Mouse (Mus musculus): ENCODE data around the gene Prss57. TPM values are rescaled to one million over a fixed set of nuclear protein-coding genes. Genes with fewer than 3 reads are reported as not detected.

The Prss57 gene
- not detected for total RNA-seq (2023)

DNA sequence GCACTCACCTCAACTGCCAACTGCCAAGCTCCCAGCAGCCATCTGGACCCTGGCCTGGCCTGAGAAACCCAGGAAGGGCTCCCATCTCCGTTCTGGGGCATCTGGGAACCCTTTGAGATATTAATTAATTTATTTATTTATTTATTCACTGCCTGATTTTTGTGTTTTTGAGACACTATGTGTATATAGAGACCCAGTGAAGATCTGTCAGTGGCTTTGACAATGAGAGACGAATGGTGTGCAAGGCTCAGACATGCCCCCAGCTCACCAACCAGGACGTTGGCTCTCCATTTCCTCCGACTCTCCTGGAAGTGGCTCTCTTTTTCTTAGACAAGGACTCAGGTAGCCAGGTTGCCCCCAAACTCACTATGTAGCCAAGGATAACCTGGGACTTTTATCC is at the start of gene Prss57:
Gene Prss57, minus strand, starts transcription at position 101 of the 400 bp plus-strand sequence.

DNA sequence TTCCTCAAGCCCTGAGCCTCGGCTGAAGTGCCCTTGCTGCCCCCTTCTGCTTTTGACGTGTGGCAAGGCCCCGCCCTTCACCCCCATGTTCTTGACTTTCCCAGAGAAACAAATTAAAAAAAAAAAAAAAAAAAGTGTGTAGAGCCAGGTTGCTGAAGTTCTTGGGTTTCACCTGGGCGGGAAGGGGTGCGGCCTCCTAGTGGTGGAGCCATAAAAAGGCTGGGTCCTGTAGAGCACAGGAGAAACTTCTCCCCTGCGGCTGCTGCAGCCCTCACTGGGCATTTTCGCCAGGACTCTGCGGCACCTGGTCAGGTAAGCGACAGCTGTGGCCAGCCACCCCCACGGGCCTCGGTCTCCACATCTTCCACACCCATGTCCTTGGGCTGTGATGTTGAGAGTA is 30.0 kb upstream of the Prss57 start, which contains the start of gene Misp:
Gene Misp, plus strand, starts transcription at position 208 of the 400 bp plus-strand sequence.

DNA sequence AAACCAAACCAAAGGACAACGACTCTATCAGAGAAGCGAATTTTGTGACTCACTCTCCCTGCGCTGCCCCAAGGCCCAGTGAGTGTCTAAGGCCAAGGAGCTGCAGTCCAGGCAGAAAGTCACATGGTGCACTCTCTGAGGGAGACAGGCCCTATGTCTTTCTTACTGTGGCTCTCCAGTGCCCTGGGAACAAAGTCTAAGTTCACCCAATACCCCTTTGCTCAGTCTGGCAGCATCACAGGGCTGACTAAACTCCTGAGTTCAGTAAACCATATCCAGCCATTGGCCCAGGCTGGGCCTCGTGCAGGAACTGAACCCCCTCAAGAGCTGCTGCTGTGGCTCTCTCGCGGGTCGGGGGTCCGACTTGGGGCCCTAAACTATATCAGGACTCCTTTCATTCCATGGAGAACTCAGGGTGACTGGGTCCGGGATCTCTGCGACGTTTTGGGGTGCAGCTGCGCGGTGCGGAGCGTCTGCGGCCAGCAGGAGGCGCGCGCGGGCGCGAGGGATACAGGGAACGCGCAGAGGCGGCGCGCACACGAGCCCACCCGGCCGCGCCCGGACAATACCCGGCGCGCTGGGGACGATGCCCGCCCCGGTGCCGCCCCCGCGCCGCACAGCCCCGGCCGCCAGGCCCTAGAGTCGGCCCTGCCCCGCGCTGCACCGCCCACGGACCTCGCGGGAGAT is 2.4 kb upstream of the Prss57 start, which contains the start of gene Palm:
Gene Palm, plus strand, starts transcription at position 522 of the 687 bp plus-strand sequence.

DNA sequence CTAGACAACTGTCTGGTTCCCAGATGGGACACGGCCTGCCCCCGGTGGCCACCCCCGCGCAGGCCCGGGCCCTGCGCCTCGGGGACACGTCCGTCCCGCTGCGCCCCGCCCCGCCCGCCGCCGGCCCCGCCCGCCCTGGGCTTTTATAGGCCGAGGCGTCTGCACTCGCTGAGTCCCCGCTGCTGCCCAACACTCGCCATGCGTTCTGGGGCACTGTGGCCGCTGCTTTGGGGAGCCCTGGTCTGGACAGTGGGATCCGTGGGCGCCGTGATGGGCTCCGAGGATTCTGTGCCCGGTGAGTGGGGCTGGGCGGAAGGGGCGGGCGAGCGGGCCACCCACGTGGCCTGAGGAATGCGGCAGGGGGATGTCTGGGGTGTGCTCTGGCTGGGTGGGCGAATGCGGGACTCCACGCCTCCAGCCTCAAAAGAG is 13.6 kb downstream of the Prss57 start, which contains the start of gene Fstl3:
Gene Fstl3, plus strand, starts transcription at position 170 of the 429 bp plus-strand sequence.

DNA sequence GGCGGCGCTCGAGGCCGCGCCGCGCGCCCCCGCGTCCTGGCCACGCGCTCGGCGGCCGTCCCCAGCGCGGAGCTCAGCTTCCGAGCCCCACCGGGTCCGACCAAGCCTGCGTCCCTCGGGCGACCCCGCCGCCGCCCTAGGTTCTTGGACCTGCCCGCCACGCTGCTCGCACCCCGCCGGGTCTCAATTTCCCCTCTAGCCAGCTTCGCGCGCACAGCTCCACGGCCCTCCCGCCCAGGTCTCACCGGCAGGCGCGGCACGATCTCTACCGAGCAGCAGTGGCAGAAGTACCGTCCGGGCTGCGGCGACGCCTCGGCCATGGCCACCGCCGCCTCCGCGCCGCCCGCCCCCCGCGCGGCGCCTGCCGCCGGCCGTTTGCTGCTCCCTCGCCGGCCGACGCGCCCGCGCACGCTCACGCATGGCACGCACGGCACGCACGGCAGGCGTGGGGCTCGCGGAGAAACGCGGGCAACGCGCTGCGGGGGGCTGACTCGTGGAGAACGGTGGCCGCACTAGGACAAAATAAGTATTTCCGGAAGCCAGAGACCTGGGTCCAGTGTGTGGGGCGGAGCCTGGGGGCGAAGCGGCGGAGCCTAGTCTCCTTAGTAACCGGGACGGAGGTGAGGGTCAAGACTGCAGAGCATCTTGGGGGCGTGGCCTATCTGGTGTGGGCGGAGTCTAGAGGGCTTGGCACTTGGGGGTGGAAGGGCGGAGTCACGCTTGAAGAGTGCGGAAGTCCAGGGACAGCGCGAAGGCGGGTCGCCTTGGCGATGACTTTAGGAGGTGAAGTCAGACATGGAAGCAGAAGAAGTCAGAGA is 24.0 kb downstream of the Prss57 start, which contains the start of gene Rnf126:
Gene Rnf126, minus strand, starts transcription at position 445 of the 818 bp plus-strand sequence.

DNA sequence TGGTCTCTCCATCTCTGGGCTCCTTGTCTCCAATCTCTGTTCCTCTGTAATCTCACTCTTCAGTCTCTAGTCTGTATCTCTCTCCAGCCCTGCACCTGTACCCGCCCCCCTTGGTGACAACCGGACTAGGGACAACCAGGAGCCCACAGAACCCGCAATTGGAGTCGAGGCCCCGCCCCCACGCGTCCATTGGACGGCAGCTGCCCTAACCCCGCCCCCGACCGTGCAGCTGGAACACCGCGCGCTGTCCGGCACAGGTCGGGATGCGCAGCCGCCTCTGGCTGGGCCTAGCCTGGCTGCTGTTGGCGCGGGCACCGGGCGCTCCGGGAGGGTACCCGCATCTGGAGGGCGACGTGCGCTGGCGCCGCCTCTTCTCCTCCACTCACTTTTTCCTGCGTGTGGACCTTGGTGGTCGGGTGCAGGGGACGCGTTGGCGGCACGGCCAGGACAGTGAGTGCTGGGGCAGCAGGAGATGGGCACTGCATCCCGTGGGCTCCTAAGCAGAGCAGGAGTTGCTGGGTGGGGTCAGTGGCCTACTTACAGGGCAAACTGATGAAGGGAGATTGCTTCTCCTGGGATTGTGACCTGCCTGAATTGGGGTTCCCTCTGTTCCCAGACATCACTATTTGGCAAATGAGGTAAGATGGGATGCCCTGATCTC is 35.8 kb downstream of the Prss57 start, which contains the start of gene Fgf22:
Gene Fgf22, plus strand, starts transcription at position 221 of the 661 bp plus-strand sequence.

DNA sequence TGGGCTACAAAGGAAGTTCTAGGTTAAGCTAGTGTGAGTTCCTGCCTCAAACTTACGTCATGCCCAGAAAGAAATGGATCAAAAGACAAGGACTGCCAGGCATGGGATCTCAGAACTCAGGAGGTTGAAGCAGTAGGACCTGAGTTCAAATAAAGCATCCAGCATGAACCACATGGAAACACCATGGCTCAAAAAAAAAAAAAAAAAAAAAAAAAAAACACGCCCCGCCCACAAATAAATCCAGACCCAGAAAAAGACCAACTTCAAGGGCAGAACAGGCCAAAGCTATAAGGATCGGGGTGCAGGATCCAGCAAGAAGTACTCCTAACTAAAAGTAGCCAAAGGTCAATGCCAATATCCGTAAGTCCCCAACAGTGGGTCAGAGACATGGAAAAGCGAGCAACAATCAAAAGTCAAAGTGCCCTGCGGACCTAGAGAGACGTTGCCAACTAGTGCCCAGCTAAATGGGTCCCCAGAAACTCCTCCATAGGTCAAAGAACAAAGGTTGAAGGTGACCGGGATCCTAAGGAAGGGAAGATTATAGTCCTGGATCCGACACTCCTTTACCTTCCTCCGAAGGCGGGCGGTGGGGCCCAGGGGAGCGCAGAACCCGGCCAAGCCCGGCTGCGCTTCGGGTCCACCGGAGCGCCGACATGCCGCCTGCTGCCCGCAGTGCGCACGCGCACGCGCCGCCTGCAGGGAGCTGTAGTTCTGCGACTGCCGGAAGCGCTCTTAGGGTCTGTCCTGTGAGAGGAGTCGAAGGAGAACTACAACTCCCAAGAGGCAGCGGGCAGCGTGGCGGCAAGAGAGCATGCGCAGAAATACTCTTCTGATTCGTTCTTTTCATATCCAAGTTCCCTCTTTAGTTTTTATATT is 44.6 kb downstream of the Prss57 start, which contains the start of gene Polrmt:
Gene Polrmt, minus strand, starts transcription at position 684 of the 876 bp plus-strand sequence.

Other genes starting within 250 kb of the Prss57 start
- gene Mier2, start 235.8 kb downstream of the Prss57 start, total RNA-seq (2023) = 10 to 100 TPM; 45.2 to 56.8 TPM
- not detected for gene Theg, start 203.6 kb downstream of the Prss57 start, total RNA-seq (2023)
- gene C2cd4c, start 176.9 kb downstream of the Prss57 start, total RNA-seq (2023) = not detected
- gene Shc2, start 153.0 kb downstream of the Prss57 start, total RNA-seq (2023) = not detected
- not detected for gene Odf3l2, start 145.2 kb downstream of the Prss57 start, total RNA-seq (2023)
- gene Madcam1, start 126.4 kb downstream of the Prss57 start, total RNA-seq (2023) = not detected
- gene Tpgs1, start 121.6 kb downstream of the Prss57 start, total RNA-seq (2023) = 10 to 100 TPM; 23.9 to 26.9 TPM
- gene Cdc34, start 108.8 kb downstream of the Prss57 start, total RNA-seq (2023) = 10 to 100 TPM; 78.2 to 86.5 TPM
- 10 to 100 TPM; 16.9 to 17.0 TPM for gene Gzmm, start 101.9 kb downstream of the Prss57 start, total RNA-seq (2023)
- gene Bsg, start 86.5 kb downstream of the Prss57 start, total RNA-seq (2023) = 100 to 1,000 TPM; 103 to 115 TPM
- under 1 TPM; 0.18 to 0.23 TPM for gene Hcn2, start 74.3 kb downstream of the Prss57 start, total RNA-seq (2023)
- 10 to 100 TPM; 59.1 to 62.3 TPM for gene Polrmt, start 44.4 kb downstream of the Prss57 start, total RNA-seq (2023)
- not detected for gene Fgf22, start 35.9 kb downstream of the Prss57 start, total RNA-seq (2023)
- gene Rnf126, start 24.0 kb downstream of the Prss57 start, total RNA-seq (2023) = 10 to 100 TPM; 63.3 to 64.6 TPM
- gene Fstl3, start 13.7 kb downstream of the Prss57 start, total RNA-seq (2023) = 1 to 10 TPM in 1 of 2 experiments, under 1 TPM in 1; 0.56 to 1.4 TPM
- gene Palm, start 2.6 kb upstream of the Prss57 start, total RNA-seq (2023) = 1 to 10 TPM; 3.0 to 4.1 TPM
- gene Misp, start 30.0 kb upstream of the Prss57 start, total RNA-seq (2023) = not detected
- 100 to 1,000 TPM; 649 to 687 TPM for gene Ptbp1, start 63.5 kb upstream of the Prss57 start, total RNA-seq (2023)
- gene Prtn3, start 83.5 kb upstream of the Prss57 start, total RNA-seq (2023) = not detected
- gene Plppr3, start 83.7 kb upstream of the Prss57 start, total RNA-seq (2023) = not detected
- gene Elane, start 95.3 kb upstream of the Prss57 start, total RNA-seq (2023) = under 1 TPM in 1 of 2 experiments, not detected in 1; 0.58 TPM
- not detected for gene Cfd, start 99.9 kb upstream of the Prss57 start, total RNA-seq (2023)
- 10 to 100 TPM; 62.1 to 71.7 TPM for gene Med16, start 118.0 kb upstream of the Prss57 start, total RNA-seq (2023)
- not detected for gene Gm26602, start 119.9 kb upstream of the Prss57 start, total RNA-seq (2023)
- 1 to 10 TPM in 1 of 2 experiments, under 1 TPM in 1; 0.98 to 1.2 TPM for gene Kiss1r, start 126.0 kb upstream of the Prss57 start, total RNA-seq (2023)
- gene R3hdm4, start 130.2 kb upstream of the Prss57 start, total RNA-seq (2023) = 100 to 1,000 TPM in 1 of 2 experiments, 10 to 100 TPM in 1; 99.7 to 103 TPM
- 10 to 100 TPM in 1 of 2 experiments, 1 to 10 TPM in 1; 9.3 to 12.5 TPM for gene Arid3a, start 136.1 kb upstream of the Prss57 start, total RNA-seq (2023)
- gene Wdr18, start 169.2 kb upstream of the Prss57 start, total RNA-seq (2023) = 10 to 100 TPM; 54.5 to 63.1 TPM
- under 1 TPM in 1 of 2 experiments, not detected in 1; 0.89 TPM for gene Grin3b, start 179.8 kb upstream of the Prss57 start, total RNA-seq (2023)
- 100 to 1,000 TPM; 152 to 155 TPM for gene Tmem259, start 193.4 kb upstream of the Prss57 start, total RNA-seq (2023)
- 100 to 1,000 TPM; 509 to 532 TPM for gene Cnn2, start 197.6 kb upstream of the Prss57 start, total RNA-seq (2023)
- gene Abca7, start 205.5 kb upstream of the Prss57 start, total RNA-seq (2023) = 10 to 100 TPM; 75.4 to 82.6 TPM
- gene Arhgap45, start 225.7 kb upstream of the Prss57 start, total RNA-seq (2023) = 100 to 1,000 TPM; 853 to 885 TPM
- gene Polr2e, start 248.8 kb upstream of the Prss57 start, total RNA-seq (2023) = 10 to 100 TPM; 71.1 to 85.2 TPM